Mouse (Mus musculus): ENCODE results near the gene Nfil3. TPM values are rescaled to one million over a fixed set of nuclear protein-coding genes. Genes with fewer than 3 reads are reported as not detected.

Nfil3 gene
- polyA plus RNA-seq, 1 experiment from 2014 or later = 31.3 TPM

GRCm38 (mm10) chr13:52945769-52946168, 35.1 kb downstream of the Nfil3 start:
- no peaks in the 10 kb centered on the region for H3K4me1 ChIP-seq (ENCODE audit: control insufficient read depth, insufficient read depth, low read length)
- no peak overlapping the region for H3K9ac ChIP-seq (ENCODE audit: low read length)
- H3K4me3 ChIP-seq (ENCODE audit: low read depth, low read length) = no peak overlapping the region
- H3K9me3 ChIP-seq (ENCODE audit: control insufficient read depth, low read length) = no peaks in the 10 kb centered on the region
- no peak overlapping the region for H3K4me2 ChIP-seq (ENCODE audit: low read depth, severe bottlenecking)
- no peak for ATAC-seq (ENCODE audit: insufficient number of reproducible peaks, low FRiP score, low TSS enrichment, low read depth)
- no peak for DNase-seq (ENCODE audit: low spot score)
- H3K27ac ChIP-seq (replicated peaks; ENCODE audit: low read depth, low read length) = no peak overlapping the region
- no peaks in the 10 kb centered on the region for H3K36me3 ChIP-seq (ENCODE audit: control insufficient read depth, insufficient read depth, low read length)
- H3K27me3 ChIP-seq (ENCODE audit: control insufficient read depth, insufficient read depth, low read length) = no peaks in the 10 kb centered on the region
- 88% methylated on average over 9 of the region's 9 CpGs for WGBS

DNA sequence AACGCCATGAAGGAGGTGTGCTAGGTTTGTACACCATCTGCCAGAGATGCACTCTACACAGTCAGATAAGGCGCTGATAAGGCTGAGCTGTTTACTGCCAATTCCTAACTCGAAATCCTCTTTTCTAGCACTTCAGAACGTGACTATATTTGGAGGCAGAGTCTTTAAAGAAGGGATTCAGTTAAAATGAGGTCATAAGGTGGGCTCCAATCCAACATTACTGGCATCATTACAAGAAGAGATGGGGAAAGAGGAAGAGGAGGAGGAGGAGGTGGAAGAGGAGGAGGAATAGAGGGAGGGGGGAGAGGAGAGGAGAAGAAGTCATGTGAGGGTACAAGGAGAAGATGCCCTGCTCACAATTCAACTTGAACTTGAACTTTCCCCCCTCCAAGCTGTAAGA, 36.8 kb downstream of the Nfil3 start:
- Histone ChIP-seq H3K9ac (ENCODE audit: low read length) (no peak overlapping the region), H3K4me3 (ENCODE audit: low read depth, low read length) (no peak overlapping the region), H3K9me3 (ENCODE audit: control insufficient read depth, low read length) (no peaks in the 10 kb centered on the region), H3K4me2 (ENCODE audit: low read depth, severe bottlenecking) (no peak overlapping the region), H3K4me1 (ENCODE audit: control insufficient read depth, insufficient read depth, low read length) (no peaks in the 10 kb centered on the region), H3K27me3 (ENCODE audit: control insufficient read depth, insufficient read depth, low read length) (no peaks in the 10 kb centered on the region), H3K36me3 (ENCODE audit: control insufficient read depth, insufficient read depth, low read length) (no peaks in the 10 kb centered on the region), H3K27ac (replicated peaks; ENCODE audit: low read depth, low read length) (no peak overlapping the region)
- DNase-seq (ENCODE audit: low spot score) (no peak), ATAC-seq (ENCODE audit: insufficient number of reproducible peaks, low FRiP score, low TSS enrichment, low read depth) (no peak)
- WGBS = 75% methylated on average over 4 of the region's 4 CpGs

- H3K27ac ChIP-seq (replicated peaks; ENCODE audit: low read depth, low read length) = no peak overlapping the region
- WGBS = 86% methylated on average over 1 of the region's 1 CpGs
- ATAC-seq (ENCODE audit: insufficient number of reproducible peaks, low FRiP score, low TSS enrichment, low read depth) = no peak
These were observed 37.9 kb downstream of the Nfil3 start for GRCm38 (mm10) chr13:52942876-52943388.

DNA sequence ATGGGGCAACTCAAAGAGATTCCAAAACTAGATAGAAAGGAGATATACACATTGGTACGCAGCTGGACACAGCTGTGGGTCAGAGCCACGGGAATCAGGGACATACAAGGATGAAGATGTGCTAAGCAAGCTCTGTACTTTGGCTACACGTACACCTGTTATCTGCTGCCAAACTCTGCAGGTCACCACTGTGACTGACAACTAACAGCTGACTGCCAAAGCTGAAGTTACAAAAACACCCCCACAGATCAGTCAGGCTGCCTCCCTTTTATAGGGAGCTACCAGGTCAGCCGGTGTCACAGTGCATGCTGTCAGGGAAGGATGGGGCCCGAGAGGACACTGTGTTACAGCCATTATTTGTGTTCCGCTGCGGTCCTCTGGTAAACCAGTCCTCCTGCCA, 39.9 kb downstream of the Nfil3 start:
- Histone ChIP-seq H3K9me3 (ENCODE audit: control insufficient read depth, low read length) (no peaks in the 10 kb centered on the region), H3K27ac (replicated peaks; ENCODE audit: low read depth, low read length) (no peak overlapping the region), H3K4me3 (ENCODE audit: low read depth, low read length) (no peak overlapping the region), H3K36me3 (ENCODE audit: control insufficient read depth, insufficient read depth, low read length) (no peaks in the 10 kb centered on the region), H3K4me1 (ENCODE audit: control insufficient read depth, insufficient read depth, low read length) (no peaks in the 10 kb centered on the region), H3K9ac (ENCODE audit: low read length) (no peak overlapping the region), H3K27me3 (ENCODE audit: control insufficient read depth, insufficient read depth, low read length) (no peaks in the 10 kb centered on the region), H3K4me2 (ENCODE audit: low read depth, severe bottlenecking) (no peak overlapping the region)
- 82% methylated on average over 7 of the region's 7 CpGs for WGBS
- DNase-seq (ENCODE audit: low spot score) (no peak), ATAC-seq (ENCODE audit: insufficient number of reproducible peaks, low FRiP score, low TSS enrichment, low read depth) (no peak)

More at GRCm38 (mm10) chr13:52942876-52943388, 37.9 kb downstream of the Nfil3 start:
- Histone ChIP-seq H3K36me3 (ENCODE audit: control insufficient read depth, insufficient read depth, low read length) (no peaks in the 10 kb centered on the region), H3K4me2 (ENCODE audit: low read depth, severe bottlenecking) (no peak overlapping the region), H3K4me1 (ENCODE audit: control insufficient read depth, insufficient read depth, low read length) (no peaks in the 10 kb centered on the region), H3K9ac (ENCODE audit: low read length) (no peak overlapping the region), H3K27me3 (ENCODE audit: control insufficient read depth, insufficient read depth, low read length) (no peaks in the 10 kb centered on the region), H3K9me3 (ENCODE audit: control insufficient read depth, low read length) (no peaks in the 10 kb centered on the region), H3K4me3 (ENCODE audit: low read depth, low read length) (no peak overlapping the region)
- no peak for DNase-seq (ENCODE audit: low spot score)

- Histone ChIP-seq H3K4me3 (ENCODE audit: low read depth, low read length) (no peak overlapping the region), H3K9me3 (ENCODE audit: control insufficient read depth, low read length) (no peaks in the 10 kb centered on the region), H3K4me1 (ENCODE audit: control insufficient read depth, insufficient read depth, low read length) (peaks cover 9% of the 10 kb centered on the region), H3K4me2 (ENCODE audit: low read depth, severe bottlenecking) (no peak overlapping the region), H3K27ac (replicated peaks; ENCODE audit: low read depth, low read length) (no peak overlapping the region), H3K36me3 (ENCODE audit: control insufficient read depth, insufficient read depth, low read length) (no peaks in the 10 kb centered on the region), H3K27me3 (ENCODE audit: control insufficient read depth, insufficient read depth, low read length) (no peaks in the 10 kb centered on the region), H3K9ac (ENCODE audit: low read length) (no peak overlapping the region)
- WGBS = 58% methylated on average over 10 of the region's 10 CpGs
- no peak for DNase-seq (ENCODE audit: low spot score)
- no peak for ATAC-seq (ENCODE audit: insufficient number of reproducible peaks, low FRiP score, low TSS enrichment, low read depth)
These were observed 50.3 kb downstream of the Nfil3 start for GRCm38 (mm10) chr13:52930582-52930981.

- H3K9me3 ChIP-seq (ENCODE audit: control insufficient read depth, low read length) = no peaks in the 10 kb centered on the region
- peak; percentile 96 for ATAC-seq (ENCODE audit: insufficient number of reproducible peaks, low FRiP score, low TSS enrichment, low read depth)
- H3K4me1 ChIP-seq (ENCODE audit: control insufficient read depth, insufficient read depth, low read length) = peaks cover 9% of the 10 kb centered on the region
- peak; percentile 94 for DNase-seq (ENCODE audit: low spot score)
- H3K4me2 ChIP-seq (ENCODE audit: low read depth, severe bottlenecking) = peak within 1 kb of the TSS; percentile 68
- peak within 1 kb of the TSS; percentile 82 for H3K4me3 ChIP-seq (ENCODE audit: low read depth, low read length)
- no peaks in the 10 kb centered on the region for H3K27me3 ChIP-seq (ENCODE audit: control insufficient read depth, insufficient read depth, low read length)
- WGBS = under 1% methylated on average over 63 of the region's 63 CpGs
- peak within 1 kb of the TSS; percentile 60; the same call in 1 of the 2 replicates for H3K27ac ChIP-seq (replicated peaks; ENCODE audit: low read depth, low read length)
- no peaks in the 10 kb centered on the region for H3K36me3 ChIP-seq (ENCODE audit: control insufficient read depth, insufficient read depth, low read length)
- peak within 1 kb of the TSS; percentile 65 for H3K9ac ChIP-seq (ENCODE audit: low read length)
These were observed 51.4 kb downstream of the Nfil3 start, which contains the start of gene Auh for GRCm38 (mm10) chr13:52929209-52930171. TSS of gene Auh (minus strand) at chr13:52929681.

GRCm38 (mm10) chr13:52928392-52928791, 52.5 kb downstream of the Nfil3 start:
- Histone ChIP-seq H3K27me3 (ENCODE audit: control insufficient read depth, insufficient read depth, low read length) (no peaks in the 10 kb centered on the region), H3K9ac (ENCODE audit: low read length) (no peak overlapping the region), H3K4me1 (ENCODE audit: control insufficient read depth, insufficient read depth, low read length) (peaks cover 9% of the 10 kb centered on the region), H3K27ac (replicated peaks; ENCODE audit: low read depth, low read length) (no peak overlapping the region), H3K9me3 (ENCODE audit: control insufficient read depth, low read length) (no peaks in the 10 kb centered on the region), H3K4me2 (ENCODE audit: low read depth, severe bottlenecking) (peak overlapping the region; percentile 68), H3K36me3 (ENCODE audit: control insufficient read depth, insufficient read depth, low read length) (no peaks in the 10 kb centered on the region), H3K4me3 (ENCODE audit: low read depth, low read length) (peak overlapping the region; percentile 82)
- WGBS = 79% methylated on average over 9 of the region's 9 CpGs
- no peak for DNase-seq (ENCODE audit: low spot score)
- no peak for ATAC-seq (ENCODE audit: insufficient number of reproducible peaks, low FRiP score, low TSS enrichment, low read depth)

DNA sequence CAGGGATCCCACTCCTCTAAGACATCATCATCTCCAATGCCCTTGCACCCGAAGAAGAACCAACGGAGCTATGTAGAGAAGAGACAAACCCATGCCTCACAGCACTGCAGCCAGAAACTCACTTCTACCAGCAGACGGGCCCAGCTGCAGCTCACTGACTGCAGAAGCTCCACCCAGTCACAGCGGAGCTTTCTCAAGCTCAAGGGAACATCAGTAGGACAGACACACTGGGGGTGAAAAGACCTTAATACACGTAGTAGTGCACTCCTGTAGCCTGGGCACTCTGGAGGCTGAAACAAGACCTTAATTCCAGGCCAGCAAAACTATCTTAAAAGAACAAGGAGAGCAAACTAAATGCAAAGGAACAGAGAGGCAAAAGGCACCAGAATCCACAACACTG, 56.4 kb downstream of the Nfil3 start:
- Histone ChIP-seq H3K9ac (ENCODE audit: low read length) (no peak overlapping the region), H3K4me3 (ENCODE audit: low read depth, low read length) (no peak overlapping the region), H3K27ac (replicated peaks; ENCODE audit: low read depth, low read length) (no peak overlapping the region), H3K9me3 (ENCODE audit: control insufficient read depth, low read length) (no peaks in the 10 kb centered on the region), H3K27me3 (ENCODE audit: control insufficient read depth, insufficient read depth, low read length) (no peaks in the 10 kb centered on the region), H3K4me1 (ENCODE audit: control insufficient read depth, insufficient read depth, low read length) (peaks cover 9% of the 10 kb centered on the region), H3K4me2 (ENCODE audit: low read depth, severe bottlenecking) (no peak overlapping the region), H3K36me3 (ENCODE audit: control insufficient read depth, insufficient read depth, low read length) (no peaks in the 10 kb centered on the region)
- no peak for ATAC-seq (ENCODE audit: insufficient number of reproducible peaks, low FRiP score, low TSS enrichment, low read depth)
- 86% methylated on average over 5 of the region's 5 CpGs for WGBS
- DNase-seq (ENCODE audit: low spot score) = no peak

Measured in limb, embryonic 11.5 days (tissue).